Mouse (Mus musculus) lung, embryonic 16.5 days (tissue): ENCODE results near the gene Gm11733. TPM values are rescaled to one million over a fixed set of nuclear protein-coding genes. Genes with fewer than 3 reads are reported as not detected.

Experiments used
- polyA plus RNA-seq: library from polyadenylated mRNA; unstranded; fragments of >200 nt; fragmentation: Nextera tagmentation; extraction: Ambion mirVana; gene quantifications from 2 replicates; pipeline ENCODE4 v1.2.1, GENCODE M21; 2015

Gm11733 gene
- polyA plus RNA-seq, 1 experiment from 2014 or later = not detected

Other genes starting within 250 kb of the Gm11733 start
- 8.6 and 9.3 TPM in 2 replicates for gene Tnrc6c, start 169.9 kb downstream of the Gm11733 start, polyA plus RNA-seq